Mouse (Mus musculus) hindbrain, embryonic 12.5 days (tissue): Measurements from ENCODE around the gene Knop1. TPM values are rescaled to one million over a fixed set of nuclear protein-coding genes. Genes with fewer than 3 reads are reported as not detected.
A peak's percentile ranks its signal among the peaks of the same experiment; 100 is the strongest.

Experiments
- ATAC-seq: fragments of 200-750 bp; cut with Nextera tagmentation; 2 replicates; pipeline ENCODE4 v1.8.0; 2017; ENCODE audit warnings: moderate TSS enrichment; ENCODE audit not compliant: low FRiP score
- H3K27ac ChIP-seq: fragments of 300-500 bp; sonication (generic); 2 replicates; pipeline ENCODE4 v1.5.1; 2016; ENCODE audit warnings: mild to moderate bottlenecking
- H3K27me3 ChIP-seq: fragments of 300-500 bp; sonication (generic); 2 replicates; pipeline ENCODE4 v1.6.1; 2016; ENCODE audit warnings: mild to moderate bottlenecking
- H3K36me3 ChIP-seq: fragments of 300-500 bp; sonication (generic); 2 replicates; pipeline ENCODE4 v1.6.1; 2016; ENCODE audit warnings: mild to moderate bottlenecking
- H3K4me1 ChIP-seq: fragments of 300-500 bp; sonication (generic); 2 replicates; pipeline ENCODE4 v1.6.1; 2016
- H3K4me2 ChIP-seq: fragments of 300-500 bp; sonication (generic); replicated peaks from 2 replicates; pipeline ENCODE4 v1.6.1; 2016; ENCODE audit warnings: mild to moderate bottlenecking
- H3K4me3 ChIP-seq: fragments of 300-500 bp; sonication (generic); 2 replicates; pipeline ENCODE4 v1.5.1; 2016; ENCODE audit warnings: mild to moderate bottlenecking
- H3K9ac ChIP-seq: fragments of 300-500 bp; sonication (generic); 2 replicates; pipeline ENCODE4 v1.6.1; 2016; ENCODE audit warnings: mild to moderate bottlenecking, moderate library complexity
- H3K9me3 ChIP-seq: fragments of 300-500 bp; sonication (generic); replicated peaks from 2 replicates; pipeline ENCODE4 v1.6.1; 2016; ENCODE audit warnings: mild to moderate bottlenecking
- WGBS: fragments of 180-500 bp; shearing (Covaris S2); methylation state at CpG from one replicate; pipeline ENCODE4 v1.1.7; 2016; 5-methylcytosine and 5-hydroxymethylcytosine counted together
- polyA plus RNA-seq: library from polyadenylated mRNA; unstranded; fragments of >200 nt; fragmentation: Nextera tagmentation; extraction: Ambion mirVana; gene quantifications from 2 replicates; pipeline ENCODE4 v1.2.1, GENCODE M21; 2016

The Knop1 gene
- polyA plus RNA-seq, 1 experiment from 2014 or later = 108 TPM

DNA sequence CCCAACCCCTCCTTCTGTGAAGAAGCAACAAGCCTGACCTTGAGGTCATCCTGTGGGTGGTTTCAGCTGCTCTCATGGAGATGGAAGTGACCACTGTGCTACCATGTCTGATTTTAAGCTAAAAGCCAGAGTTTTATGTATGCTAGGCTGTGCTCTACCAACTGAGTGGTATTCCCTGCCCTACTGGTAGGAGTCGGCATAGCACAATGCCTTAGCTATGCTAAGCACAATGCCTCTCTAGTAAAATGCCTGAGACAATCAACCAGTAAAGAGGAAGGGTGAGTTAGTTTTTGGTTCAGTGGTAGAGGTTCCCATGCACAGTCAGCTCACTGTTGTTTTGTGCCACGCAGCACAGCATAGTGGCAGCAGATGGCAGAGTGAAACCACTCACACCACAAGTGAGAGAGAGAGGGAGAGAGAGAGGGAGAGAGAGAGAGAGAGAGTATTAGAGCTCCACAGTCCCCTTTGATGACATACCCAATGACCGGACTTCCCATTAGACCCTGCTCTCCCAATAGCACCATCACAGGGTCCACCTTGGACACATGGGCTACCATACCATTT is 23.5 kb upstream of the Knop1 start:
- no peak overlapping the region for H3K4me2 ChIP-seq
- H3K4me3 ChIP-seq = no peak overlapping the region
- no peak overlapping the region for H3K9ac ChIP-seq
- no peaks in the 10 kb centered on the region for H3K27me3 ChIP-seq
- no peaks in the 10 kb centered on the region for H3K9me3 ChIP-seq
- 81% methylated on average over 3 of the region's 3 CpGs for WGBS
- no peaks in the 10 kb centered on the region for H3K4me1 ChIP-seq
- H3K36me3 ChIP-seq = no peaks in the 10 kb centered on the region
- 0 out of 2 replicates have a peak, but pooled peaks have one; percentile 13 for ATAC-seq
- H3K27ac ChIP-seq = no peak overlapping the region

DNA sequence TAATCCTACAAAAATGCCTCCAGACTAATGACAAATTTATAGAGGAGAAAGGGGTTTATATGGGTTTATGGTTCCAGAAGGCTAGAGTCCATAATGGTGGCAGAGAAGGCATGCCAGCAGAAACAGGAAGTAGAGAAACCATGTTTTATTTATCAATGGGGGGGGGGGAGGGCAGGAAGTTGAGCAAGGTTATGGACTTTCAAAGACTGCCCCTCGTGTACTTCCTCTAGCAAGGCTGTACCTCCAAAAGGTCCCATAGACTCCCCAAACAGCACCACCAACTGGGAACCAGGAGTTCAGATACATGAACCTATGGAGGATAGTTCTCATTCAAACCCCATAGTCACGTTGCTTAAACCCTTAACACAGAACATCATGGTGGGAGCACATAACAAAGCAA is 9.3 kb upstream of the Knop1 start:
- Histone ChIP-seq H3K36me3 (no peaks in the 10 kb centered on the region), H3K27ac (no peak overlapping the region), H3K27me3 (no peaks in the 10 kb centered on the region), H3K9ac (no peak overlapping the region), H3K4me3 (no peak overlapping the region), H3K9me3 (no peaks in the 10 kb centered on the region), H3K4me1 (no peaks in the 10 kb centered on the region), H3K4me2 (no peak overlapping the region)
- WGBS = 88% methylated on average over 2 of the region's 2 CpGs
- ATAC-seq = no peak

DNA sequence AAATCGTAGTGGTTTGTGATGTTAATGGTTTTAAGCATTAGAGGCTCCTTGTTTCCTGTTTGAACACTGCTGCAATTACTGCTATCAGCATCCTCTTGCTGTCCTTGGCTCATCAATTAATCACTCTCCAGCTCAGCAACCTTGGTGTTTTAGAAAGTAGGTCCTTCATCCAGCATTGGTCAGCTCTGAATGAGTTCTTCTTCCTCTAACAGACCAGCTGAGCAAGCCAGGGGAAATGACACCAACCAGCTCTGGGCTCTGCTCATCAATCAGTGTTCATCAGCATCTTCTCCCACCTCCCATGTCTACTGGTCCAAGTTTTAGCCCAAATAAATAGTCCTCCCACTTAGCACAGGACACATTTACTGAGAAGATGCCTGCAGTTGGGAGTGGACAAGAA is 2.6 kb upstream of the Knop1 start:
- Histone ChIP-seq H3K9me3 (no peaks in the 10 kb centered on the region), H3K4me2 (no peak overlapping the region), H3K4me3 (no peak overlapping the region), H3K4me1 (peaks cover 18% of the 10 kb centered on the region), H3K9ac (no peak overlapping the region), H3K27me3 (no peaks in the 10 kb centered on the region), H3K36me3 (0 out of 2 replicates have a peak, but pooled peaks cover 4% of the 10 kb centered on the region), H3K27ac (no peak overlapping the region)
- no peak for ATAC-seq
- 92% methylated on average over 1 of the region's 1 CpGs for WGBS

DNA sequence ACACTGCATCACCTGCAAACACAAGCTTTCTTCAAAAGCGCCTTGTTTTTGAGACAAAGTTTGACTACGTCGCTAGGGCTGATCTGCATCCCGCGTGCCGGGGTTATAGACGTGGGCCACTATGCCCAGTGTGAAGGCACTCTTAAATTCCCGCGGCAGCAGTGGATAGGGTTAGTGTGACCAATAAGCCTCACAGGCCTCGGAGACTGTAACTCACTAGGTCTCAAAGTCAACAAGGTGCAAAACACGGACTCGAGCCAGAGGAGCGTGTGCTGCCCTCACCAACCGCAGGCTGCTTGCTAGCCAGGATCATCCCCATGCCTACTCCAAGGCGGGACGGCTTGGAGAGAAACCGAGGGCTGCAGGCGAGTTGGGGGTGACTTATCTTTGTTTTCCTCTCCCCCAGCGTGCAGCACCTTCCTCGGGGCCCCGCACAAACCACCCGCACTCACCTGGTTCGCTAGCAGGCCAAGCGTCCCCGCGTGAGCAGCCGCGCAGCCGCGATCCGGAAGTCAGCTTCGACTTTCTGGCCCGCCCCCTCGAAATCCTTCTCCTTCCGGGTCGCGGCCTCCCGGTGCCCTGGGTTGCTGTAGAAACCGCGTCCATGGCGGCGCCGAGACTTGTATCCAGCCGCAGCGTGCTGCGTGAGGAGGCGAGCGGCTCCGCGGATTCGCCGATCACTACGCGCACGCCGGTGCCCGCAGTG is 730 bp downstream of the Knop1 start, which contains the start of gene Iqck:
TSS of gene Iqck (plus strand) at position 582 of the 706 bp plus-strand sequence.
- H3K27ac ChIP-seq = peak within 1 kb of the TSS; percentile 74
- peak within 1 kb of the TSS; percentile 90 for H3K4me2 ChIP-seq
- H3K27me3 ChIP-seq = no peaks in the 10 kb centered on the region
- no peaks in the 10 kb centered on the region for H3K9me3 ChIP-seq
- peak within 1 kb of the TSS; percentile 76 for H3K9ac ChIP-seq
- WGBS = under 1% methylated on average over 51 of the region's 57 CpGs
- peak within 1 kb of the TSS; percentile 90 for H3K4me3 ChIP-seq
- H3K4me1 ChIP-seq = peaks cover 21% of the 10 kb centered on the region
- peaks cover 36% of the 10 kb centered on the region for H3K36me3 ChIP-seq
- peak; percentile 97 for ATAC-seq

DNA sequence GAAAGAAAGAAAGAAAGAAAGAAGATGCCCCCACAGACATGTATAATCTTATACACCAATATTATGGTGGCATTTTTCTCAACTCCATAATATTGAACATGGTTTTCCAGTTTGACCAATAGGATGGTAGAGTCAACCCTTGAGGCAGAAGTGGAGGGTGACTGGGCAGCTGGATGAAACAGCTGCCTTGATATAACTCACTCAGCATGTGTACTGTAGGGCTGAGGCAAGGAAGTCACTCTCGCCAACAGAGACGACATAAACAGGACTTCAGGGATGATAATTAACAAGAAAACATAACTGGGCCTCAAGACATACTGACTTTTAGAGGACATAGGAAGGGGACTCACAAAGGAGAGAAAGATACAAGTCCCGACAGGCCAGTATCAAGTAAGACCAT is 1.4 kb downstream of the Knop1 start:
- H3K36me3 ChIP-seq = peaks cover 42% of the 10 kb centered on the region
- ATAC-seq = no peak

DNA sequence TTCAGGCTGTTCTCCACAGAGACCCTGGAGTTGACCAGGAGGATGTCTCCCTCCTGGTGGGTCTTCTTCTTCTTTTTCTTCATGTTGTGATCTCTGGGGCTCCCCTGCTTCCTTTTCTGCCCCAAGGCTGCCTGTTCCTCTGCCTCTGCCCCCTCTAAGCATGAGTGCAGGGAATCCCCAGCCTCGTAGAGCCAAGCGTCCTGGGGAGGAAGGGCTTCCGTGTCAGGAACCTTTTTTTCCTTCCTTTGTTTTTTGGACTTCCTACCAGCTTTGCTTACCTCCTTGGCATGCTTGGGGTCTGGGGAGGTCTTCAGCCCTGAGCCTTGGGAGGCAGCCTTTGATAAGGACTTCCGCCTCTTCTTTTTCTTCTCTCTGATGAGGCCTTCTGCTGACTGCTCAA is 3.4 kb downstream of the Knop1 start:
- Histone ChIP-seq H3K4me1 (peaks cover 21% of the 10 kb centered on the region), H3K27me3 (no peaks in the 10 kb centered on the region), H3K9me3 (no peaks in the 10 kb centered on the region), H3K9ac (no peak overlapping the region), H3K36me3 (peaks cover 57% of the 10 kb centered on the region), H3K4me2 (no peak overlapping the region), H3K27ac (no peak overlapping the region), H3K4me3 (no peak overlapping the region)
- no peak for ATAC-seq
- WGBS = 90% methylated on average over 4 of the region's 4 CpGs

More for the DNA sequence above, 1.4 kb downstream of the Knop1 start:
- Histone ChIP-seq H3K27ac (no peak overlapping the region), H3K9me3 (no peaks in the 10 kb centered on the region), H3K27me3 (no peaks in the 10 kb centered on the region), H3K9ac (peak overlapping the region; percentile 76), H3K4me1 (peaks cover 21% of the 10 kb centered on the region), H3K4me3 (peak overlapping the region; percentile 90), H3K4me2 (peak overlapping the region; percentile 90)
- 24% methylated on average over 3 of the region's 3 CpGs for WGBS

DNA sequence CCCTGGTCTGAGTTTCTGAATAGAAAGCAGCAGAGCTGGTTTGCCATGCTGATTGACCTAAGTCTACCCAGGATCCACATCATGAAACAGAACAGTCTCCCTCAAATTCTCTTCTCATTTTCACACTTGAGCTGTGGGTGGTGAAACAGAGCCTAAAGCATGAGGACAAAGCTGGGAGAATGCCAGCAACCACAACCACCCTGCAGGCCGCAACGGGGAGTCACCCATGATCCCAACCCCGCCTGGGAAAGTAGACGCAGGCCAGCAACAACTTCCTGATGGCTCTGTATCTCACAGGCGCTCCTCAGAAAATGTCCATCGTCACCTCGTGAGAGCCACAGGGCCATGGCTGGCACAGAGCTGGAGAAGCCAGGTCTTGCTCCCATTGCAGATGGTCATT is 4.5 kb downstream of the Knop1 start:
- no peak for ATAC-seq
- Histone ChIP-seq H3K36me3 (peaks cover 66% of the 10 kb centered on the region), H3K27me3 (no peaks in the 10 kb centered on the region), H3K4me2 (no peak overlapping the region), H3K9me3 (no peaks in the 10 kb centered on the region), H3K27ac (no peak overlapping the region), H3K9ac (no peak overlapping the region), H3K4me1 (peaks cover 21% of the 10 kb centered on the region), H3K4me3 (no peak overlapping the region)
- WGBS = 95% methylated on average over 7 of the region's 7 CpGs

DNA sequence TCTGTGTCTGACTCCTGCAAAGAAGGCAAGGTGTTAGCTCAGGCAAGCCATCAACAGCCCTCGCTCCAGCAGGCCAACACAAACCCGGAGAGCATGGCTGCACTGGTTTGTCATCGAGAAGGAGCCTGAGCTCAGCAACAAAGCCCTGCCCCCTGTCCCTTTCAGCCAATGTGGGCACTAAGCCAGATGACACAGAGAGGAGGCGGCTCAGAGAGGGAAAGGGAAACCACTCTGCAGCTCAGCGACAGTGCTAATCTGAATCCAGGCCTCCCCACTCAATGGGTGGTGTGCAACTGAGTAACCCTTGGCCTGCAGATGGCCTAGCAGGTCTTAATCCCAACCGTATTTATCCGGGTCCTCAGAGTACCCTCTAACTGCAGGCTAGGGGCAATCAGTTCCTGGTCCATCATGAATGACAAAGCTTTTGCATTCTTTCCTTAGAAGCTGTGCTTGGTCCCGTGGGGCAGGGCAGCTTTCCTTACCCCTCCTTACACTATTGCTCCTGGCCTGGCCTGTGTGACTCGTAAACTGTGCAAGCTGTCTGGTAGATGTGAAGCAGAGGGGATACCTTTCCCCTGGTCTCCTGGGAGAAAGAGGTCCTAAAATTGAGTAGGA is 5.3 kb downstream of the Knop1 start:
- H3K4me2 ChIP-seq = no peak overlapping the region
- WGBS = 84% methylated on average over 9 of the region's 9 CpGs
- H3K36me3 ChIP-seq = peaks cover 74% of the 10 kb centered on the region
- no peak overlapping the region for H3K4me3 ChIP-seq
- H3K27me3 ChIP-seq = no peaks in the 10 kb centered on the region
- H3K9me3 ChIP-seq = no peaks in the 10 kb centered on the region
- no peak overlapping the region for H3K27ac ChIP-seq
- no peak for ATAC-seq
- H3K9ac ChIP-seq = no peak overlapping the region
- H3K4me1 ChIP-seq = peaks cover 16% of the 10 kb centered on the region

DNA sequence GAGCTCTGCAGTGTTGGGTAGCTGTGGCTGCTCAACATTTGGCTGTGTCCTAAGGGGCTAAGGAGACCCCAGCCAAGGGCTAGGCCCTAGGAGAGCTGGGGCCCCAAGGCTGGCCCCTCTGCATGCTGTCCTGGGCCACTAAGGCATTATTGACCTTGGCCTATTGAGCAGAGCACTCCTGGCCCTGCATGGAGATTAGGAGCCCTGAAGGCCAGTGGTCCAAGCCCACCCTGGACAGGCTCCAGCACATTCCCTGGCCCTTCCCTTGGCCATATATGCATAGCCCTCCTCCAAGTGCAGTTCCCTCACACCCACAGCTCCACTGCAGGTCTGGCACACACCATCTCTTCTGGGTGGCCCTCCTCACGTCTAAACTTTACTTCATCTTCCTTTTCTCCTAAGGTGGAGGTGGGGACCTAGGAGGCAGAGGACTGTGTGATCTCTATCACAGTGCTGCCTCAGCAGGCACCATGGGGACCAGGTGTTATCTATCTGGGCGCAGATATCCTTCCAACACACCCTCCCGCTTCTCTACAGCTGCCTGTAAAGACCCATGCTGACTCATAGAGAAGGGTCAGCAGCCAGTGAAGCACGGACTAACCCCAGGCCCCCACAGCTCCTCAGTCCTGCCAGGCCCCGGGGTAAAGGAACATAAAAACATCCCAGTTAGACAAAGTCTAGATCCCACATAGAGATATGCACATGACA is 6.4 kb downstream of the Knop1 start:
- 88% methylated on average over 5 of the region's 5 CpGs for WGBS
- Histone ChIP-seq H3K4me2 (no peak overlapping the region), H3K27me3 (no peaks in the 10 kb centered on the region), H3K27ac (no peak overlapping the region), H3K4me1 (peaks cover 12% of the 10 kb centered on the region), H3K9me3 (no peaks in the 10 kb centered on the region), H3K4me3 (no peak overlapping the region), H3K9ac (no peak overlapping the region), H3K36me3 (peaks cover 85% of the 10 kb centered on the region)
- no peak for ATAC-seq

DNA sequence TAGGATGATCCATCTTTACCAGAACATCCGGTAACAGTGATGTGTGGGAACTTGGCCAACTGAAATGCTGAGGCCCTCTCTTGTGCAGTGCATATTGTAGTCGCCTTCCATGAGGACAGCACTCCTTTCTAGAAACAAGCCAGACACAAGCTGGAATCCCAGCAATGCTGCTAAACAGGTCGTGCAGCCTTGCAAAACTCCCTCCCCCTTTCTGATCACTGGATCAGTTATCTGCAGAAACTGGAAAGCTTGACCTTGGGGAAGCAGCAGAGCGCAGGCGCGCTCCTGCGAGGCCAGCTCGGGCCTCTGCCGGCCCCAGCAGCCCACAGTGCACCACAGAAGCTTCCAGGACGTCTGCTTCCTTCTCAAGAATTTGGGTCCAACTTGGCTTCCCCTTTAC is 7.3 kb downstream of the Knop1 start:
- no peak for ATAC-seq
- no peak overlapping the region for H3K27ac ChIP-seq
- H3K9ac ChIP-seq = no peak overlapping the region
- H3K4me3 ChIP-seq = no peak overlapping the region
- H3K36me3 ChIP-seq = peaks cover 94% of the 10 kb centered on the region
- H3K27me3 ChIP-seq = no peaks in the 10 kb centered on the region
- no peaks in the 10 kb centered on the region for H3K9me3 ChIP-seq
- 0 out of 2 replicates have a peak, but pooled peaks cover 4% of the 10 kb centered on the region for H3K4me1 ChIP-seq
- 85% methylated on average over 10 of the region's 10 CpGs for WGBS
- H3K4me2 ChIP-seq = no peak overlapping the region

DNA sequence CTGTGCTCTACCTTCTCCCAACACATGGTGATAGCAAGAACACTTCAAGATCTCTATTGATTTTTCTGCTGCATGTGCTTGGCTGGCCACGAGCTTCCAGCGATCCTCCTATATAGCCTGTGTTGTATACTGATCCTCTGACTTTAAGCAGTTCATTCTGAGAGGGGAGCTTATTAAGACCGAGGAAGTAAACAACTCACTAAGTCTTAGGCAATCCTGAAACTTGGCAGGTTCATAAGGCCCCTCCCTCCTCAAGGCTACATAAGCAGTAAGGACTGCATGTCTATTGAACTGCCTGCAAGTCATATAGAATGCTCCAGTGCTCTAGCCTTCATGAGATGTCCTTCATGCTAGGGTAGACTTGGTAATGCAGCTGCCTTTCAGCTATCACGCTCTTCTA is 9.7 kb downstream of the Knop1 start:
- Histone ChIP-seq H3K4me3 (no peak overlapping the region), H3K27ac (no peak overlapping the region), H3K27me3 (no peaks in the 10 kb centered on the region), H3K4me1 (no peaks in the 10 kb centered on the region), H3K4me2 (no peak overlapping the region), H3K36me3 (peaks cover 92% of the 10 kb centered on the region), H3K9ac (no peak overlapping the region), H3K9me3 (no peaks in the 10 kb centered on the region)
- 97% methylated on average over 4 of the region's 4 CpGs for WGBS
- no peak for ATAC-seq

DNA sequence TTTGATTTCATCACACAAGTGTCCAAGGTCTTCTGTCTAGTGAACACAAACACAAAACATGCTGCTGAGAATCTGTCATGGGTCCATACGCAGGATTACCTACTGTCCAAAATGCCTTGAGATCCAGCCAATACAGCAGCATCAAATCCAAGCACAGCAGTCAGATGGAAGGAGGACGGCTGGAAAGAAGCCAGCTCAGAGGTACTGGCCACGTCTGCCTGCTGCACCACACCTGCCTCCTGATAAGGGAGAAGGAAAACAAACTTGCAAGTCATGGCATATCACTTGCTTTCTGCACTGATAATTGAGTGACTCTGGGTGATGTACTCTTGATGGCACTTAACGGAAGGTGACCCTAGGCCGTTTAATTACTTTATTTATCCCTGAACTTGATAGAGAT is 10.9 kb downstream of the Knop1 start:
- H3K9me3 ChIP-seq = no peaks in the 10 kb centered on the region
- no peak overlapping the region for H3K4me2 ChIP-seq
- no peaks in the 10 kb centered on the region for H3K27me3 ChIP-seq
- ATAC-seq = no peak
- H3K4me3 ChIP-seq = no peak overlapping the region
- 92% methylated on average over 5 of the region's 5 CpGs for WGBS
- H3K27ac ChIP-seq = no peak overlapping the region
- no peaks in the 10 kb centered on the region for H3K4me1 ChIP-seq
- peaks cover 90% of the 10 kb centered on the region for H3K36me3 ChIP-seq
- H3K9ac ChIP-seq = no peak overlapping the region
